Mouse (Mus musculus) erythroblast, embryonic 14.5 days (primary cell): ENCODE measurements around the gene Alx3.

Experiments used
- GATA1 ChIP-seq: IDR thresholded peaks from 2 replicates; pipeline ENCODE4 v1.6.1; 2012; ENCODE audit warnings: low read length, inconsistent platforms, mixed read lengths
- TAL1 ChIP-seq: IDR thresholded peaks from 3 replicates; pipeline ENCODE4 v1.6.1; 2012; ENCODE audit warnings: low read length, inconsistent platforms, mixed read lengths

- no peak for TF ChIP-seq GATA1
- TF ChIP-seq TAL1 = no peak
Measured at GRCm38 (mm10) chr3:107565331-107565730, 29.5 kb upstream of the Alx3 start.
